Mouse (Mus musculus) forebrain, embryonic 10.5 days (tissue): ENCODE results near the gene Dnlz. TPM values are rescaled to one million over a fixed set of nuclear protein-coding genes. Genes with fewer than 3 reads are reported as not detected.

Experiments used
- DNase-seq: peaks from one replicate; pipeline ENCODE4 v3.0.0-alpha.2; 2017; ENCODE audit warnings: low spot score; ENCODE audit errors: extremely low spot score
- H3K27ac ChIP-seq: fragments of 300-500 bp; sonication (generic); 2 replicates; pipeline ENCODE4 v1.5.1; 2016; ENCODE audit warnings: mild to moderate bottlenecking
- H3K27me3 ChIP-seq: fragments of 300-500 bp; sonication (generic); 2 replicates; pipeline ENCODE4 v1.6.1; 2016; ENCODE audit warnings: mild to moderate bottlenecking; ENCODE audit not compliant: poor library complexity, severe bottlenecking
- H3K36me3 ChIP-seq: fragments of 300-500 bp; sonication (generic); replicated peaks from 2 replicates; pipeline ENCODE4 v1.6.1; 2016; ENCODE audit warnings: mild to moderate bottlenecking, moderate library complexity
- H3K4me1 ChIP-seq: fragments of 300-500 bp; sonication (generic); 2 replicates; pipeline ENCODE4 v1.6.1; 2016
- H3K4me3 ChIP-seq: fragments of 300-500 bp; sonication (generic); 2 replicates; pipeline ENCODE4 v1.5.1; 2016; ENCODE audit warnings: mild to moderate bottlenecking, moderate library complexity
- H3K9me3 ChIP-seq: fragments of 300-500 bp; sonication (generic); 2 replicates; pipeline ENCODE4 v1.6.1; 2016; ENCODE audit warnings: mild to moderate bottlenecking, moderate library complexity
- whole genome bisulfite sequencing: fragments of 180-500 bp; shearing (Covaris S2); methylation state at CpG from one replicate; pipeline ENCODE4 v1.1.7; 2016; 5-methylcytosine and 5-hydroxymethylcytosine counted together
- polyA plus RNA-seq: library from polyadenylated mRNA; unstranded; fragments of >200 nt; fragmentation: Nextera tagmentation; extraction: Ambion mirVana; gene quantifications from 2 replicates; pipeline ENCODE4 v1.2.1, GENCODE M21; 2016

Dnlz gene
- polyA plus RNA-seq, 1 experiment from 2014 or later: 37.2 TPM

DNA sequence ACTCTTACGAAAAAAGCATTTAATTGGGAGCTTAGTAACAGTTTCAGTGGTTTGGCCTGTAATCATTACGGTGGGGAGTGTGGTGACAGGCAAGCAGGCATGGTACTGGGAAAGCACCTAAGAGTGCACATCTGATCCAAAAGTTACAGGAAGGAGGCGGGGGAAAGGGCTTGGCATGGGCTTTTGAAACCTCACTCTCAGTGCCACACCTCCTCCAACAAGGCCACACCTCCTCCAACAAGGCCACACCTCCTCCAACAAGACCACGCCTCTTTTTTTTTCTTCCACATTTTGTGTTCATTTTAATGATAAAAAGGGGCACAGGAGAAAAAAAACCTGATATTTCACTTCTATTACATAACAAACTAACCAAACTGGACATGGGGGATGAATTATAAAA is 24.1 kb downstream of the Dnlz start:
- H3K4me3 ChIP-seq: no peak overlapping the region
- no peak for DNase-seq
- no peak overlapping the region for H3K27ac ChIP-seq
- H3K36me3 ChIP-seq: peaks cover 96% of the 10 kb centered on the region
- WGBS: 94% methylated on average over 4 of the region's 4 CpGs
- 0 out of 2 replicates have a peak, but pooled peaks cover 2% of the 10 kb centered on the region for H3K4me1 ChIP-seq
- no peaks in the 10 kb centered on the region for H3K9me3 ChIP-seq
- no peaks in the 10 kb centered on the region for H3K27me3 ChIP-seq

- H3K4me1 ChIP-seq: 0 out of 2 replicates have a peak, but pooled peaks cover 2% of the 10 kb centered on the region
- H3K4me3 ChIP-seq: no peak overlapping the region
- no peaks in the 10 kb centered on the region for H3K9me3 ChIP-seq
- no peaks in the 10 kb centered on the region for H3K27me3 ChIP-seq
- WGBS: 69% methylated on average over 15 of the region's 15 CpGs
- DNase-seq: peak; percentile 61
- H3K36me3 ChIP-seq: peaks cover 96% of the 10 kb centered on the region
- H3K27ac ChIP-seq: no peak overlapping the region
These were observed 26.3 kb downstream of the Dnlz start for GRCm38 (mm10) chr2:26325386-26326181.

DNA sequence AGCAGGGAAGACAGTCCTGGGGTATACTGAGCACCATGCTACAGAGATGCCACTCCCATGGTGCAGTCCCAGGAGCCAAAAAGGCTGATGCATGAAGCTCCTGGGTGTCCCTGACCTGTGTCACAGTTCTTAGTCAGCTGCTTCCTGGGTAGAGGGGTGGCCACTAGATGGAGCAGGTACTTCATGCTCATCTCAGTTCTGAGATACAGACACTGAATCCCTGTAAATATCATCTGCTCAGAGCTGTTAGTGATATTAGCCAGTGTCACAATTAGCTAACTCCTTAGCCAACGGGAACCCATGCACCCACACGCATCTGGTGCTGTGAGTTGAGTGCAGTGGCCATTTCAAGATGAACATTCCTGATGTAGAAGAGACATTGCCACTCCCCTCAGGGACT is 27.0 kb downstream of the Dnlz start:
- Histone ChIP-seq H3K4me1 (peaks cover 9% of the 10 kb centered on the region), H3K27me3 (no peaks in the 10 kb centered on the region), H3K36me3 (peaks cover 96% of the 10 kb centered on the region), H3K9me3 (no peaks in the 10 kb centered on the region), H3K4me3 (no peak overlapping the region), H3K27ac (no peak overlapping the region)
- DNase-seq: no peak
- WGBS: 94% methylated on average over 2 of the region's 2 CpGs

DNA sequence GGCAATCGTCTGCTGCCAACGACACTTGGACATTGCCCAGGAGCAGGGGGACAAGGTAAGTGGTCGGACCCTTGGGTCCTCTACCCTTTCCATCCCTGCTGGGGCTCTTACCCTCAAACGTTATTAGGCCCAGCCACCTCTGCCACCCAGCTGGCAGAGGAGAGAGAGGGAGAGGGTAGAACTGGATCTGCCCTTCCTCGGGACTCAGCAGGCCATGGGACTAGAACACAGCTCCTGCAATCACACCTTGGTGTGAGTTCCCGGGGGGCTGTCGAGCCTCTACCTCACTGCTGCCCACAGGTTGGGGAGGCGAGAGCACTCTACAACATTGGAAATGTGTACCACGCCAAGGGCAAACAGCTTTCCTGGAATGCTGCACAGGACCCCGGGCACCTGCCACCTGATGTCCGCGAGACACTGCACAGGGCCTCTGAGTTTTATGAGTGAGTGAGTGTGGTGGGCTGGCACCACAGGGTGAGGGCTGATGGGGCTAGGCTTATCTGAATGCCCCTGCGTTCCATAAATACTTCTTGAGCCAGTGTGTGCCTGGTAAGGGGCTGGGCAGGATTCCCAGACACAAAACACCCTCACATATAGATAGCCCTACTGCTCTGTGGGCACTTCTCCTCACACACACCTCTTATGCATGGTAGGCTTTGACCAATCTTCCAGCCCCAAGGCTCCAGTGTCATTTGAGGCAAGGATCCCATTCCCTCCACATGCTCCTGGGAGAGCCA is 28.2 kb downstream of the Dnlz start:
- H3K27ac ChIP-seq: no peak overlapping the region
- 95% methylated on average over 13 of the region's 13 CpGs for WGBS

GRCm38 (mm10) chr2:26320245-26321185 is 31.4 kb downstream of the Dnlz start:
- DNase-seq: no peak
- no peak overlapping the region for H3K4me3 ChIP-seq
- peaks cover 86% of the 10 kb centered on the region for H3K36me3 ChIP-seq
- no peaks in the 10 kb centered on the region for H3K9me3 ChIP-seq
- no peak overlapping the region for H3K27ac ChIP-seq
- WGBS: 93% methylated on average over 14 of the region's 14 CpGs
- peaks cover 48% of the 10 kb centered on the region for H3K4me1 ChIP-seq
- H3K27me3 ChIP-seq: no peaks in the 10 kb centered on the region

More for the DNA sequence above, 28.2 kb downstream of the Dnlz start:
- H3K4me3 ChIP-seq: no peak overlapping the region
- DNase-seq: no peak
- no peaks in the 10 kb centered on the region for H3K9me3 ChIP-seq
- H3K36me3 ChIP-seq: peaks cover 96% of the 10 kb centered on the region
- no peaks in the 10 kb centered on the region for H3K27me3 ChIP-seq
- peaks cover 15% of the 10 kb centered on the region for H3K4me1 ChIP-seq

- no peak for DNase-seq
- WGBS: 90% methylated on average over 13 of the region's 13 CpGs
- peaks cover 78% of the 10 kb centered on the region for H3K36me3 ChIP-seq
- no peaks in the 10 kb centered on the region for H3K27me3 ChIP-seq
- H3K4me3 ChIP-seq: no peak overlapping the region
- peaks cover 55% of the 10 kb centered on the region for H3K4me1 ChIP-seq
- H3K27ac ChIP-seq: no peak overlapping the region
- H3K9me3 ChIP-seq: no peaks in the 10 kb centered on the region
These were observed 32.2 kb downstream of the Dnlz start for GRCm38 (mm10) chr2:26319519-26320244.

GRCm38 (mm10) chr2:26319109-26319508 is 32.8 kb downstream of the Dnlz start:
- WGBS: 91% methylated on average over 9 of the region's 9 CpGs
- DNase-seq: no peak
- Histone ChIP-seq H3K4me1 (peaks cover 61% of the 10 kb centered on the region), H3K27ac (0 out of 2 replicates have a peak overlapping the region, but pooled peaks have one; percentile 51), H3K36me3 (peaks cover 72% of the 10 kb centered on the region), H3K27me3 (no peaks in the 10 kb centered on the region), H3K9me3 (no peaks in the 10 kb centered on the region), H3K4me3 (no peak overlapping the region)

DNA sequence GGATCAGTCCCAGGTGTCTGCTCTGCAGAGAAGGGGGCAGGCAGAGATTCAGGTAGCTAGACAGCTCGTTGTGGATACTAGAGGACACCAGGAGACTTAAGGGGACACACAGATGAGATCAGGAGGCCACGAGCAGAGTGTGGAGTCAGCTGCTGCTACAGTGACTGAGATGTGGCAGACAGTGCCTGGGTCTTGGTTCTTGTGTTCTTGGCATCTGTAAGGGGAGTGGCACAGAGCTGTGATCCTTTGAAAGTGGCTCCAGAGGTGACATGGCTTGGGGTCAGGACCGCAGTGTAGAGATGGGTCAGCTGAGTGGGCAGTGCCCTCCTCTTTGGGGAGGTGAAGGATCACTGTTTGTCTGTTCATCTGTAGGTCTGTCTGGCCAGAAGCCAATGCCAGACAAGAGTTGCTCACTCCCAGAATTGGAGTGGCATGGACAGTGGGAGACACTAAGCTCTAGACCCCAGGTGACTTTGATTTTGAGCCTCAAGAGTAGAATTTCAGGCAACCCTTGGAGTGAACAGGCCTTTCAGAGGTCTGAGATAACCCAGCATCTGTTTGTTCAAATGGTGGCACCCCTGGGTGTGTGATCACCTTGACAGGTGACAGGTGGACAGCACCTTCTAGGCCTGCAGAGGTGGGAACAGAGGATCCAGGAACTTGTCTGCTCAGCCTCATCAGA is 33.8 kb downstream of the Dnlz start:
- Histone ChIP-seq H3K4me3 (peak overlapping the region; percentile 91; the same call in 1 of the 2 replicates), H3K9me3 (no peaks in the 10 kb centered on the region), H3K36me3 (peaks cover 63% of the 10 kb centered on the region), H3K27ac (no peak overlapping the region), H3K4me1 (peaks cover 63% of the 10 kb centered on the region), H3K27me3 (no peaks in the 10 kb centered on the region)
- 93% methylated on average over 3 of the region's 3 CpGs for WGBS
- DNase-seq: no peak

GRCm38 (mm10) chr2:26317371-26317770 is 34.5 kb downstream of the Dnlz start:
- Histone ChIP-seq H3K4me1 (peaks cover 69% of the 10 kb centered on the region), H3K36me3 (peaks cover 55% of the 10 kb centered on the region), H3K9me3 (no peaks in the 10 kb centered on the region), H3K4me3 (peak overlapping the region; percentile 91), H3K27me3 (no peaks in the 10 kb centered on the region), H3K27ac (0 out of 2 replicates have a peak overlapping the region, but pooled peaks have one; percentile 98)
- WGBS: 78% methylated on average over 3 of the region's 3 CpGs
- DNase-seq: no peak

- 83% methylated on average over 9 of the region's 9 CpGs for WGBS
- Histone ChIP-seq H3K27me3 (no peaks in the 10 kb centered on the region), H3K4me3 (peak overlapping the region; percentile 91), H3K27ac (peak overlapping the region; percentile 98), H3K9me3 (no peaks in the 10 kb centered on the region), H3K36me3 (peaks cover 48% of the 10 kb centered on the region), H3K4me1 (peaks cover 71% of the 10 kb centered on the region)
- no peak for DNase-seq
These were observed 35.2 kb downstream of the Dnlz start for GRCm38 (mm10) chr2:26316576-26317246.

- Histone ChIP-seq H3K36me3 (peaks cover 41% of the 10 kb centered on the region), H3K4me1 (peaks cover 74% of the 10 kb centered on the region), H3K27me3 (no peaks in the 10 kb centered on the region), H3K4me3 (peak overlapping the region; percentile 91), H3K9me3 (no peaks in the 10 kb centered on the region), H3K27ac (peak overlapping the region; percentile 98)
- 2% methylated on average over 11 of the region's 11 CpGs for WGBS
- DNase-seq: no peak
These were observed 36.0 kb downstream of the Dnlz start for GRCm38 (mm10) chr2:26315925-26316311.
